Mouse (Mus musculus) CH12F3 (cell line): ENCODE data around the gene Col25a1.

Experiments used
- in situ Hi-C: fragments of 300-500 bp; cut with MboI; formaldehyde crosslinking; loops from 2 replicates; pipeline ENCODE4 v1.14.3; 2020; ENCODE audit warnings: low sequenced_read_pairs

Gene Col25a1

GRCm38 (mm10) chr3:130439767-130440166 is 308.5 kb downstream of the Col25a1 start:
- in situ Hi-C loops = no loop called here

GRCm38 (mm10) chr3:130440689-130441088 is 309.4 kb downstream of the Col25a1 start:
- in situ Hi-C loops = no loop called here

- in situ Hi-C loops = no loop called here
Measured at GRCm38 (mm10) chr3:130443842-130444627, 312.7 kb downstream of the Col25a1 start.

- in situ Hi-C loops = no loop called here
Measured at GRCm38 (mm10) chr3:130449864-130450263, 318.6 kb downstream of the Col25a1 start.

GRCm38 (mm10) chr3:130465371-130465770 is 334.1 kb downstream of the Col25a1 start:
- in situ Hi-C loops = no loop called here

GRCm38 (mm10) chr3:130473211-130473768 is 342.0 kb downstream of the Col25a1 start:
- in situ Hi-C loops = no loop called here

GRCm38 (mm10) chr3:130473970-130474369 is 342.7 kb downstream of the Col25a1 start:
- in situ Hi-C loops = no loop called here

- in situ Hi-C loops = no loop called here
Measured at GRCm38 (mm10) chr3:130482513-130482912, 351.2 kb downstream of the Col25a1 start.

- in situ Hi-C loops = no loop called here
Measured at GRCm38 (mm10) chr3:130488839-130489238, 357.5 kb downstream of the Col25a1 start.

- in situ Hi-C loops = no loop called here
Measured at GRCm38 (mm10) chr3:130494192-130494591, 362.9 kb downstream of the Col25a1 start.

- in situ Hi-C loops = no loop called here
Measured at GRCm38 (mm10) chr3:130494665-130495396, 363.5 kb downstream of the Col25a1 start.

- in situ Hi-C loops = no loop called here
Measured at GRCm38 (mm10) chr3:130497036-130497435, 365.7 kb downstream of the Col25a1 start.

GRCm38 (mm10) chr3:130501713-130502112 is 370.4 kb downstream of the Col25a1 start:
- in situ Hi-C loops = no loop called here

GRCm38 (mm10) chr3:130508330-130508729 is 377.0 kb downstream of the Col25a1 start:
- in situ Hi-C loops = no loop called here

- in situ Hi-C loops = no loop called here
Measured at GRCm38 (mm10) chr3:130518457-130518879, 387.2 kb downstream of the Col25a1 start.

- in situ Hi-C loops = no loop called here
Measured at GRCm38 (mm10) chr3:130521834-130522476, 390.7 kb downstream of the Col25a1 start.

- in situ Hi-C loops = no loop called here
Measured at GRCm38 (mm10) chr3:130523019-130523418, 391.7 kb downstream of the Col25a1 start.

GRCm38 (mm10) chr3:130524367-130525137 is 393.3 kb downstream of the Col25a1 start:
- in situ Hi-C loops = no loop called here

- in situ Hi-C loops = no loop called here
Measured at GRCm38 (mm10) chr3:130535021-130535420, 403.7 kb downstream of the Col25a1 start.

- in situ Hi-C loops = no loop called here
Measured at GRCm38 (mm10) chr3:130541541-130541940, 410.2 kb downstream of the Col25a1 start.
